Mouse (Mus musculus) left cerebral cortex, adult 9 months (tissue): ENCODE data around the gene Wnt8b.
"Not testable (repeated sequence)": the region's sequence is repeated elsewhere in the genome, so short reads cannot be mapped to it uniquely, and the experiment has no call there.

ENCODE experiments used
- DNase-seq, 2 experiments: peaks; one replicate each; pipeline ENCODE4 v3.0.0; 2022; ENCODE audit warnings: low spot score in 2 of 2

Wnt8b gene

GRCm38 (mm10) chr19:44493128-44493527 is at the start of gene Wnt8b:
Gene Wnt8b (plus strand): TSS chr19:44493472.
- no peak for DNase-seq

DNA sequence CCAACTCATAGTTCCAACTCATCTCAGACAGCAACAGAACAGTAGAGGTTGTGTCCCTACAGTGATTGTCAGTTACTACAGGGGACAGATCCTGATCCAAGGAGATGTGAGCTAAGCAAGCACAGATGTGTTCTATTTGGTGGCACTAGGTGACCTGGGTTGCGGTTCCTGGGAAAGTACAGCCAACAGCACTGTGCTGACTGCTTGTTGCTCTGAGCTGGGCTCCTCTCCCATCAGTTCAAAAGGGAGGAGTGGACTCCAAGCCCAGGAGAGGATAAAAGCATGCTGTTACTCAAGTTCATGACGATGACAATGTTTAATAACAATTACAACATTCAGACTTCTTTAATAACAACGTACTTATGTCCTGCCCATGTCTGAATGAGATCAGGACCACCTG is 47.5 kb upstream of the Wnt8b start:
- DNase-seq: no peak

DNA sequence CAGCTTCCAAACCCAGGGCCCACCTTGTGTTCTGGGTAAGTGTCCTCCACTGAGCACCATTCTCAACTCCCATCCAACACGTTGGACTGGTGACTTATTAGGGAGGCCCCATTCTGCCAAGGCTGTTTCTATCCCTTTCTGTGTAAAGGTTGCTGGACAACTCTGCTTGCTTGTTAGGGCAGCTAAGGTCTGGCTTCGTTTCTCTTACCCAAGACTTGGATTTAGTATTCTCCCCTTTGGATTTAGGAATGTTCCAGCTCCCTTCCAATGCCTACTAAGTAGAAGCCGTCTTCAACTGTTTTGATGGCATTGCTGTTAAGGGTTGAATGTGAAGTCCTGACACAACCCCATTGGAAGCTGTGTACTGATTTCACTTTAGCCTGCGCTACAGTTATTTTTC is 45.3 kb upstream of the Wnt8b start:
- DNase-seq: no peak

DNA sequence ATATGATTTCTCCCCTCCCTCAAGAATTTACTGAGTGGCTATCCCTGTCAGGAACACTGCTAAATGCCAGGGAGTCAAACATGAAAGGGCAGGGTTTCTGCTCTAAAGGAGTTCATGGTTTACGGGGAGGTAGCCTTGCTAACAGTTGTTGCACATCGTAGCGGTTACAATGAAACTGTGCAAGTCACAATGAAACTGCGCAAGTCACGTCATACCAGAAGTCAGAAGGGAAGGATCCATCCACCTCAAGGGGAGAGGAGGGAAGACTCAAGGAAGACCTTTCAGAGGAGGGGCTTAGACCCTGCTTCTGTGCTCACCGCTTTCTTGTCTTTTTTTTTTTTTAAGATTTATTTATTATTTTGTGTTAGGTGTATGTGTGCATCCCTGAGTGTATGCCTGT is 38.4 kb upstream of the Wnt8b start:
- DNase-seq: no peak

DNA sequence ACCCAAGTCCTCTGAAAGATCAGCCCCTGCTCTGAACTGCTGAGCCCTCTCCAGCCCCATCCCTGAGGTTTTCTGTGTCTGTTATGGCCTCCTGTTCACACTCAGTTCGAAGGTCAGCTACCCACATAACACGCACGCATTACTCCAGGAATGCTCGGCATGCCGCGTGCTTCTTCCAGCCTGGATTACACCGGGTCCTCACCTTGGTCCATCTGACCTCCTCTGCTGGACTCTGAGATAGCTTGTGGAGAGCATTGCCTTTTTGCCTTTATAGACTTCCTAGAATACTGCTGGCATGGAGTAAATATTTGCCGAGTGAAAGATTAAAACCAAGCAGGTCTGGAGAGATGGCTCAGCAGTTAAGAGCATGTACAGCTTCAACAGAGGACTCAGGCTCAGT is 37.9 kb upstream of the Wnt8b start:
- DNase-seq: no peak

GRCm38 (mm10) chr19:44457359-44458055 is 35.8 kb upstream of the Wnt8b start:
- DNase-seq: no peak

DNA sequence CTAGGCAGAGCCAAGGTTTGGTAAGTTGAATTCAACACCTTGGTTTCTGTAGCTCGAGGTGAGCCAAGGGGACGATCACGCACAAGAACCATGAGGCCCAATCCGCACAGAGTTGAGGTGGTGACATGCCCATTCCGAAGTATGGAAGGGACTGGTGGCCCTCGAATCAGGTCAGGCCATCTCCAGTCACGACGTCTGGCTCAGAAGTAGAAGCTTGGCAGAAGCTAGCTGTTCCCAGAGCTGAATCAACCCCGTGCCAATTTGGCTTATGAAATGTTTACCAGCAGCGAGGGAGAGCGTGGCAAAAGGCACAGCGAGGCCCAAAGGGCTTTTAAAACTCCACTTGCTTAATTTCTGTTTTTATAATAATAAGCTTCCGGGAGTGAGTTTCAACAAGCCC is 34.6 kb upstream of the Wnt8b start:
- DNase-seq: no peak

- no peak for DNase-seq
These were observed 32.8 kb upstream of the Wnt8b start for GRCm38 (mm10) chr19:44460441-44460840.

DNA sequence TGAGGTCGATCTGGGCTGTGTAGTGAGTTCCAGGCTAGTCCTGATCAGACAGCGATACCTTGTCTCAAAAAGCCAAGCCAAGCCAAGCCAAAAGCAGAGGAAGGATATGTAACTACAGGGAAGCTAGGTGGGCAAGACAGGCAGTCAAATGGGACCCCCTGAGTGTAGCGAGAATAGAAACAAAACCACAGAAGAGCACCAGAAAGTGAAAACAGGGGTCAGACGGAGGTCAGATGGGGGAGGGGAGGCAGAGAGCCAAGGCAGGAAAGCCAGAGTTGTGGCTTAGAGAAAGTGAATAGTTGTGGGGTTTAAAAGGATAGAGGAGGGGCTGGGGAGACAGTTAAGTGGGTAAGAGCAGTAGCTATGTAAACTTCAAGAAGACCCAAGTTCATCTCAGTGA is 31.8 kb upstream of the Wnt8b start:
- no peak for DNase-seq

- DNase-seq: no peak
These were observed 31.1 kb upstream of the Wnt8b start for GRCm38 (mm10) chr19:44462141-44462540.

- not testable (repeated sequence) for DNase-seq
These were observed 27.2 kb upstream of the Wnt8b start for GRCm38 (mm10) chr19:44465960-44466525.

- DNase-seq: peak; percentile 7 to 74
These were observed 19.1 kb upstream of the Wnt8b start for GRCm38 (mm10) chr19:44474158-44474557.

- DNase-seq: no peak
These were observed 18.0 kb upstream of the Wnt8b start for GRCm38 (mm10) chr19:44475268-44475667.

DNA sequence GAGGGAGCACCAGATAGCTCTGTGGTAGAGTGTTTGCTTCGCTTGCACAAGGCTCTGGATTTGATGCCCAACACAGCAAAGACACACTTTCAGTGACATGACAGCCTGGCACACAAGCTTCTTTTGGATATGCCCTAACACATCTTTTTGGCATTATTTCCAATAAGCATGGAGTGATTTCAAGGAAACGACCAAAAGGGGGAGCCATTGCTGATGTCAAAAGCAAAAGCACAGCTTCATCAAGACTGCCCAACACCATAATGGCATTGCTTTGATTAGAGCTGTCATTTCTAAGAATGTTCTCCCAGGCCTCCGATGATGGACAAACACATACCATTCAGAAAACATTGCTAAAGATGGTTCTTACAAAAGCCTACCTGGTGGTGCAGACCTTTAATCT is 16.7 kb upstream of the Wnt8b start:
- no peak for DNase-seq

DNA sequence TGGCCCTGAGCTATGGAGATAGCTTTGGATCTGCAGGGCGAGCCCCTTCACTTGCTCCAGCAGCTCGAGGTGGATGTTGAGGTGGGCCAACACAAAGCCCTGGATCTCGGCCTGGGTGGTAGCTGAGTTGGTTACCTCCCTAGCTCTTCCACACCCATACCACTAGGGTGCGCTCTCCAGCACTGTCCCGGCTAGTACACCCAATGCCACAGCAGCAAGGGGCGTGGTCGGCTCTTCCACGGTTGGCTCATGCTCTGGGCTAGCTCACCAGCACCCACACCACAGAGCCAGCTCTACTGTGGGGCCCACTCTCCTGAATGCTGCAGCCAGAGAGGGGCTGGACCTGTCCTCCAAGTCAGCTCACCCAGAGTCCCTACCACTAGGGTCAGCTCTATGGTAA is 6.0 kb upstream of the Wnt8b start:
- no peak for DNase-seq

GRCm38 (mm10) chr19:44496511-44496910 is 3.2 kb downstream of the Wnt8b start:
- no peak for DNase-seq

GRCm38 (mm10) chr19:44496941-44497340 is 3.7 kb downstream of the Wnt8b start:
- no peak for DNase-seq

GRCm38 (mm10) chr19:44498936-44499335 is 5.7 kb downstream of the Wnt8b start:
- no peak for DNase-seq

DNA sequence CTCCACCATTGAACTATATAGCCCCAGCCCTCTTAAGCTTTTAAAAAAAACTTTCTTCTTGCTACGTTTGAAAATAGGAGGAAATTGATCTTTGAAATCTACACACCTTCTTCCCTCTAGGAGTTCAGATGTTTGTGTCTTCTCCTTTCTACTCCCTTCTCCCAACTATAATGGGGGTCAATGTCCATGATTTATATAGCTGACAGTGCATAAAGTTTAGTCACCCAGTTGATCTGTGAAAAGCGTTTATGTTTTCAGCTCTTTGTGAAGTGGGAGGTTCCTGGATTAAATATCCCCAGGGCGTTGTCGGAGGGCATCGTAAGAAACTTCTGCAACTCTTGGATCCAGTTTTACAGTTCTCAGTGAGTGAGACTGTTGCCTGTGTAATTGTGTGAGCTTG is 7.0 kb downstream of the Wnt8b start:
- no peak for DNase-seq

GRCm38 (mm10) chr19:44501925-44502324 is 8.7 kb downstream of the Wnt8b start:
- no peak for DNase-seq

DNA sequence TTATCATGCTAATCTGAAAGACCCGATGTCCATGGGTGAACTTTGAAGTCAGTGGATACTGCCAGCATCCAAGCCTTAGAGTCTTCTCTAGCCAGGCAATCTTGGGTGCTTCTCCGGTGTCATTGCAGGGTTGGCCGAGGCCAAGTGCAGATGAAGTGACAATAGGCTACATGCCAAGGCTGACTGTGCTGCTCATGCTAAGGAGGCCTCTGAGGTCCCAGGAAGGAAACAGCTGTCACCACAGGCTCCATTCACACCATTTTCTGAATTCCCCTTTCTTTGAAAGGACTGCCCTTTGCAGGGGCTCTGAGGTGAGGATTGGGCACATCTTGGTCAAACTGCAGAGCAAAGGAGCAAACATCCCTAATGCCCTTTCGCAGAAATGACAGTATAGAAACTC is 9.5 kb downstream of the Wnt8b start:
- DNase-seq: no peak

- DNase-seq: peak in 1 of 2 experiments; percentile 8
These were observed 17.4 kb downstream of the Wnt8b start for GRCm38 (mm10) chr19:44510534-44511175.
